Mouse (Mus musculus): ENCODE data around the gene Btg3. TPM values are rescaled to one million over a fixed set of nuclear protein-coding genes. Genes with fewer than 3 reads are reported as not detected.

Gene Btg3
- polyA plus RNA-seq, 1 experiment from 2014 or later = 40.3 TPM

- no peak overlapping the region for H3K9ac ChIP-seq (ENCODE audit: low read length)
- no peaks in the 10 kb centered on the region for H3K4me1 ChIP-seq (ENCODE audit: control insufficient read depth, insufficient read depth, low read length)
- H3K27me3 ChIP-seq (ENCODE audit: control insufficient read depth, insufficient read depth, low read length) = no peaks in the 10 kb centered on the region
- H3K36me3 ChIP-seq (ENCODE audit: control insufficient read depth, insufficient read depth, low read length) = no peaks in the 10 kb centered on the region
- no peak overlapping the region for H3K4me2 ChIP-seq (ENCODE audit: low read depth)
- DNase-seq (ENCODE audit: low spot score) (no peak), ATAC-seq (ENCODE audit: insufficient read depth, low FRiP score, low TSS enrichment) (no peak)
- no peak overlapping the region for H3K4me3 ChIP-seq (ENCODE audit: low read depth, low read length)
- no peak overlapping the region for H3K27ac ChIP-seq (ENCODE audit: low read depth, low read length)
- H3K9me3 ChIP-seq (ENCODE audit: control insufficient read depth, low read length) = no peaks in the 10 kb centered on the region
- 75% methylated on average over 9 of the region's 9 CpGs for WGBS
Observed at GRCm38 (mm10) chr16:78296114-78296513, 80.9 kb downstream of the Btg3 start.

- H3K9ac ChIP-seq (ENCODE audit: low read length) = no peak overlapping the region
- H3K27me3 ChIP-seq (ENCODE audit: control insufficient read depth, insufficient read depth, low read length) = no peaks in the 10 kb centered on the region
- H3K36me3 ChIP-seq (ENCODE audit: control insufficient read depth, insufficient read depth, low read length) = no peaks in the 10 kb centered on the region
- no peak overlapping the region for H3K4me3 ChIP-seq (ENCODE audit: low read depth, low read length)
- no peaks in the 10 kb centered on the region for H3K4me1 ChIP-seq (ENCODE audit: control insufficient read depth, insufficient read depth, low read length)
- 49% methylated on average over 4 of the region's 4 CpGs for WGBS
- no peaks in the 10 kb centered on the region for H3K9me3 ChIP-seq (ENCODE audit: control insufficient read depth, low read length)
- DNase-seq (ENCODE audit: low spot score) (no peak), ATAC-seq (ENCODE audit: insufficient read depth, low FRiP score, low TSS enrichment) (no peak)
- no peak overlapping the region for H3K4me2 ChIP-seq (ENCODE audit: low read depth)
- H3K27ac ChIP-seq (ENCODE audit: low read depth, low read length) = no peak overlapping the region
Observed at GRCm38 (mm10) chr16:78295601-78296000, 81.4 kb downstream of the Btg3 start.

- H3K9me3 ChIP-seq (ENCODE audit: control insufficient read depth, low read length) = no peaks in the 10 kb centered on the region
- H3K27me3 ChIP-seq (ENCODE audit: control insufficient read depth, insufficient read depth, low read length) = no peaks in the 10 kb centered on the region
- no peaks in the 10 kb centered on the region for H3K36me3 ChIP-seq (ENCODE audit: control insufficient read depth, insufficient read depth, low read length)
- H3K4me3 ChIP-seq (ENCODE audit: low read depth, low read length) = no peak overlapping the region
- no peak overlapping the region for H3K27ac ChIP-seq (ENCODE audit: low read depth, low read length)
- DNase-seq (ENCODE audit: low spot score) = no peak
- WGBS = 51% methylated on average over 5 of the region's 5 CpGs
- no peaks in the 10 kb centered on the region for H3K4me1 ChIP-seq (ENCODE audit: control insufficient read depth, insufficient read depth, low read length)
- ATAC-seq (ENCODE audit: insufficient read depth, low FRiP score, low TSS enrichment) = no peak
- no peak overlapping the region for H3K9ac ChIP-seq (ENCODE audit: low read length)
- H3K4me2 ChIP-seq (ENCODE audit: low read depth) = no peak overlapping the region
Observed at GRCm38 (mm10) chr16:78294606-78295275, 82.3 kb downstream of the Btg3 start.

GRCm38 (mm10) chr16:78294051-78294450, 82.9 kb downstream of the Btg3 start:
- WGBS = 96% methylated on average over 1 of the region's 1 CpGs

GRCm38 (mm10) chr16:78283231-78283630, 93.8 kb downstream of the Btg3 start:
- ATAC-seq (ENCODE audit: insufficient read depth, low FRiP score, low TSS enrichment) = no peak
- 82% methylated on average over 5 of the region's 5 CpGs for WGBS
- H3K4me3 ChIP-seq (ENCODE audit: low read depth, low read length) = no peak overlapping the region
- no peak for DNase-seq (ENCODE audit: low spot score)
- no peaks in the 10 kb centered on the region for H3K9me3 ChIP-seq (ENCODE audit: control insufficient read depth, low read length)
- H3K27me3 ChIP-seq (ENCODE audit: control insufficient read depth, insufficient read depth, low read length) = no peaks in the 10 kb centered on the region
- H3K36me3 ChIP-seq (ENCODE audit: control insufficient read depth, insufficient read depth, low read length) = no peaks in the 10 kb centered on the region
- H3K4me2 ChIP-seq (ENCODE audit: low read depth) = no peak overlapping the region
- H3K27ac ChIP-seq (ENCODE audit: low read depth, low read length) = no peak overlapping the region
- no peaks in the 10 kb centered on the region for H3K4me1 ChIP-seq (ENCODE audit: control insufficient read depth, insufficient read depth, low read length)
- no peak overlapping the region for H3K9ac ChIP-seq (ENCODE audit: low read length)

More at GRCm38 (mm10) chr16:78294051-78294450, 82.9 kb downstream of the Btg3 start:
- H3K9me3 ChIP-seq (ENCODE audit: control insufficient read depth, low read length) = no peaks in the 10 kb centered on the region
- H3K9ac ChIP-seq (ENCODE audit: low read length) = no peak overlapping the region
- DNase-seq (ENCODE audit: low spot score) = no peak
- no peak overlapping the region for H3K4me3 ChIP-seq (ENCODE audit: low read depth, low read length)
- no peak overlapping the region for H3K27ac ChIP-seq (ENCODE audit: low read depth, low read length)
- H3K4me1 ChIP-seq (ENCODE audit: control insufficient read depth, insufficient read depth, low read length) = no peaks in the 10 kb centered on the region
- H3K4me2 ChIP-seq (ENCODE audit: low read depth) = no peak overlapping the region
- no peaks in the 10 kb centered on the region for H3K36me3 ChIP-seq (ENCODE audit: control insufficient read depth, insufficient read depth, low read length)
- no peak for ATAC-seq (ENCODE audit: insufficient read depth, low FRiP score, low TSS enrichment)
- no peaks in the 10 kb centered on the region for H3K27me3 ChIP-seq (ENCODE audit: control insufficient read depth, insufficient read depth, low read length)

Other genes with a start within 250 kb of the Btg3 start
- 46.4 and 46.6 TPM in 2 replicates for gene Cxadr, start 75.7 kb downstream of the Btg3 start, polyA plus RNA-seq (2014; fragmentation: Nextera tagmentation; extraction: Ambion mirVana)
- gene D16Ertd472e, start 199.5 kb upstream of the Btg3 start, polyA plus RNA-seq (2014; fragmentation: Nextera tagmentation; extraction: Ambion mirVana) = 16.7 and 17.3 TPM in 2 replicates

All from neural tube, embryonic 11.5 days (tissue).